Mouse (Mus musculus) ovary, postnatal 14 days (tissue): Measurements from ENCODE around the gene Isca2.

Experiments
- DNase-seq: peaks from one replicate; pipeline ENCODE4 v3.0.0; 2022; ENCODE audit warnings: low spot score

Gene Isca2

GRCm38 (mm10) chr12:84818496-84818895 lies 45.4 kb downstream of the Isca2 start:
- DNase-seq, result no peak

GRCm38 (mm10) chr12:84819236-84820168 lies 46.5 kb downstream of the Isca2 start:
- DNase-seq, result no peak

- no peak for DNase-seq
These were observed 50.5 kb downstream of the Isca2 start for GRCm38 (mm10) chr12:84823601-84824000.

GRCm38 (mm10) chr12:84824203-84824602 lies 51.2 kb downstream of the Isca2 start:
- DNase-seq, result no peak
